Mouse (Mus musculus) heart, embryonic 16.5 days (tissue): ENCODE measurements around the gene Sim2. TPM values are rescaled to one million over a fixed set of nuclear protein-coding genes. Genes with fewer than 3 reads are reported as not detected.

Experiments
- ATAC-seq: fragments of 200-750 bp; cut with Nextera tagmentation; replicated peaks from 2 replicates; pipeline ENCODE4 v1.8.0; 2017; ENCODE audit warnings: moderate number of reproducible peaks; ENCODE audit not compliant: insufficient read depth, low FRiP score; ENCODE audit errors: extremely low read depth
- H3K27ac ChIP-seq: fragments of 300-500 bp; sonication (generic); 2 replicates; pipeline ENCODE4 v1.5.1; 2014; ENCODE audit warnings: mild to moderate bottlenecking, low read length, control low read depth, moderate library complexity
- H3K27me3 ChIP-seq: fragments of 300-500 bp; sonication (generic); 2 replicates; pipeline ENCODE4 v1.6.1; 2014; ENCODE audit warnings: low read length, mixed read lengths; ENCODE audit not compliant: control insufficient read depth, insufficient read depth
- H3K36me3 ChIP-seq: fragments of 300-500 bp; sonication (generic); 2 replicates; pipeline ENCODE4 v1.6.1; 2014; ENCODE audit not compliant: control insufficient read depth, insufficient read depth
- H3K4me1 ChIP-seq: fragments of 300-500 bp; sonication (generic); 2 replicates; pipeline ENCODE4 v1.6.1; 2014; ENCODE audit warnings: low read length, mixed read lengths; ENCODE audit not compliant: control insufficient read depth, insufficient read depth
- H3K4me2 ChIP-seq: fragments of 300-500 bp; sonication (generic); 2 replicates; pipeline ENCODE4 v1.6.1; 2014; ENCODE audit warnings: low read depth, mild to moderate bottlenecking, control low read depth, low read length
- H3K4me3 ChIP-seq: fragments of 300-500 bp; sonication (generic); 2 replicates; pipeline ENCODE4 v1.5.1; 2014; ENCODE audit warnings: mild to moderate bottlenecking, control low read depth, low read length
- H3K9ac ChIP-seq: fragments of 300-500 bp; sonication (generic); 2 replicates; pipeline ENCODE4 v1.6.1; 2014; ENCODE audit warnings: low read length, control low read depth
- H3K9me3 ChIP-seq: fragments of 300-500 bp; sonication (generic); replicated peaks from 2 replicates; pipeline ENCODE4 v1.6.1; 2016; ENCODE audit warnings: low read length; ENCODE audit not compliant: control insufficient read depth
- WGBS: fragments of 180-500 bp; shearing (Covaris S2); extraction: QIAGEN DNeasy Blood & Tissue Kit; methylation state at CpG from one replicate; pipeline ENCODE4 v1.1.7; 2014; 5-methylcytosine and 5-hydroxymethylcytosine counted together
- polyA plus RNA-seq: library from polyadenylated mRNA; unstranded; fragments of >200 nt; fragmentation: Nextera tagmentation; extraction: Ambion mirVana; gene quantifications from 2 replicates; pipeline ENCODE4 v1.2.1, GENCODE M21; 2015

Sim2 gene
- polyA plus RNA-seq, 1 experiment from 2014 or later, result 0.04 TPM

DNA sequence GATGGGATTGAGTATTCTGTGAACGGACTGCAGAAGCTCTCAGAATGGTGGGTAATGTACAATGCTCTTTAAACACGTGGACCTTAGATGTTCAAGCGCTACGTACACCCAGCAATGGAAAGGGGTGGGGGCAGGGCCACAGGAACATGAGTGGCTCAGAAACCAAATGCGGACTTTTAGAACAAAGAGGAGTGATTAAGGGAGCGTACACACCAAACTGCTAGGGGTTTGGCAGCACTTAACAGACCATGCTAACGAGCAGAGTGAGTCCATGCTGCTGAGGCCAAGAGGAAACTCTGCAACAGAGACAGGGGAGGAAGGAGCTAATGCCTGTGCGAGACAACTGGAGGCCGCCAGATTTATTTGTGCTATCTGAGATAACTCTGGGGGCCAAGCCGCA is 58.6 kb downstream of the Sim2 start:
- WGBS, result 21% methylated on average over 10 of the region's 10 CpGs
- H3K4me1 ChIP-seq, result peaks cover 5% of the 10 kb centered on the region; the same call in 1 of the 2 replicates
- no peaks in the 10 kb centered on the region; the same call in 1 of the 2 replicates for H3K27me3 ChIP-seq
- H3K9me3 ChIP-seq, result no peaks in the 10 kb centered on the region
- no peak overlapping the region for H3K27ac ChIP-seq
- no peak overlapping the region for H3K9ac ChIP-seq
- peaks cover 2% of the 10 kb centered on the region; the same call in 1 of the 2 replicates for H3K36me3 ChIP-seq
- H3K4me3 ChIP-seq, result no peak overlapping the region
- peak; percentile 65 for ATAC-seq
- H3K4me2 ChIP-seq, result peak overlapping the region; percentile 8; the same call in 1 of the 2 replicates

DNA sequence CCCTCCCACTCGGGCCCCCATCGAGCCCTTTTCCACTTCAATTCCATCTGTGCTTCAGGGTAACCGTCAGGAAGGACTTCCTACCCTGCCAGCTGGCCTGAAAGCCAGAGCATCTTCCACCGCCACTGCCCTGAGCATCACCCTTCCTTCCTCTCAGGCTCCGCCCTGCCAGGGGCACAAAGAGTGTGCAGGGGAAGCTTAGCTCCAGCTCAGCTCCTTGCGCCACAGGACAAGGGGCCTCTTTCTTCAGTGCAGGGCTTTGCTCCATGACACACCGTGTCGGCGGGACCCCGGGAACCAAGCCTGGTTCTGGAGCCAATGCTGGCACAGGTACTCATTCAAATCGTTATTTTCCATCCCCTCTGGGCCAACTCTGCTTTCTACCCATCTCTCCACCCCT is 63.4 kb downstream of the Sim2 start:
- 52% methylated on average over 11 of the region's 11 CpGs for WGBS
- Histone ChIP-seq H3K4me1 (peaks cover 5% of the 10 kb centered on the region; the same call in 1 of the 2 replicates), H3K4me3 (no peak overlapping the region), H3K36me3 (no peaks in the 10 kb centered on the region), H3K9me3 (no peaks in the 10 kb centered on the region), H3K4me2 (no peak overlapping the region), H3K27me3 (no peaks in the 10 kb centered on the region), H3K27ac (no peak overlapping the region), H3K9ac (no peak overlapping the region)
- no peak for ATAC-seq

DNA sequence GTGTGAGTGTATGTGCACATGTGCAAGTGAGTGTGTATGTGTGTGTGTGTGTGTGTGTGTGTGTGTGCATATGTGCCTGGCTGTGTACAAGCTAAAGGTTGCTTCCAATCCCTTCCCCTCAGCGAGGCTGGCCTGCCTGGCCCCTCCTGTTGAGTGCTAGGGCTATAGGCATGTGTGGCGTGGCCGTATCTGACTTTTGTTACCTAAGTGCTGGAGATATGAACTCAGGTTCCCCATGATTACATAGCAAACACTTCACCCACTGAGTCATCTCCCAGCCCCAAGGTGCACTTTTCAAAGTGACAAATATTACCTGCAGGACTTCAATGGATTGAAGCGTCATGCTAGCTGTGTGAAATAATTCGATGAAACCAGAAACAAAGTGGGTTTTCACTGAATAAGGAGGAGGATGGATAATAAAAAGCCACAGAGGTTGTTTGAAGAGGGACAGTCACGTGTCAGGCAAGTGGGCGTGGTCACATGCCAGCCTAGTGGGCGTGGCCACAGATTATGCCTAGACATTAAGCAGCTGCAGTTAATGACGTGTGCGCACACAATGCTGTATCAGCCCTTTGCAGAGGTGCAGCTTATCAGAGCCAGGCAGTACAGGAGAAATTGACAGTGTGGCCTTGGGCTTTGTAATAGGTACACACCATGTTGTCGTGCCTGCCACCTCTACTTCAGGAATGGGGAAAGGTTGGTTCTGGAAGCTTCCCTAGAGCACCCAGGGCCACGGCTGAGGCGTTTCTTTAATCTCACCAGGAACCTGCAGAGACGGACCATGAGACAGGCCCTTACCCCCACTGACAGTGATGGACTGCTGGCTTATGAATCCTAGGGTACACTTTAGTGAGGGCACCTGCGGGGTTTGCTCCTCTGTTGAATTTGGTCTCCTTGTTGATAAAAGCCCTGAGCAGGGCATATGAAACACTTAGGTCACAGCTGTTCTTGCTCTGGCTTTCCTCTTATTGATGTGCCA is 65.7 kb downstream of the Sim2 start:
- H3K4me1 ChIP-seq, result peaks cover 7% of the 10 kb centered on the region
- no peaks in the 10 kb centered on the region for H3K9me3 ChIP-seq
- no peak overlapping the region for H3K27ac ChIP-seq
- WGBS, result 66% methylated on average over 15 of the region's 15 CpGs
- no peak for ATAC-seq
- H3K4me2 ChIP-seq, result no peak overlapping the region
- no peaks in the 10 kb centered on the region for H3K36me3 ChIP-seq
- H3K27me3 ChIP-seq, result no peaks in the 10 kb centered on the region
- no peak overlapping the region for H3K4me3 ChIP-seq
- H3K9ac ChIP-seq, result no peak overlapping the region

GRCm38 (mm10) chr16:94155041-94155653 is 70.4 kb downstream of the Sim2 start:
- H3K9ac ChIP-seq, result no peak overlapping the region
- ATAC-seq, result no peak
- H3K36me3 ChIP-seq, result no peaks in the 10 kb centered on the region
- 39% methylated on average over 14 of the region's 14 CpGs for WGBS
- H3K4me1 ChIP-seq, result peaks cover 7% of the 10 kb centered on the region
- H3K9me3 ChIP-seq, result no peaks in the 10 kb centered on the region
- H3K27ac ChIP-seq, result no peak overlapping the region
- no peak overlapping the region for H3K4me3 ChIP-seq
- H3K4me2 ChIP-seq, result no peak overlapping the region
- H3K27me3 ChIP-seq, result no peaks in the 10 kb centered on the region

DNA sequence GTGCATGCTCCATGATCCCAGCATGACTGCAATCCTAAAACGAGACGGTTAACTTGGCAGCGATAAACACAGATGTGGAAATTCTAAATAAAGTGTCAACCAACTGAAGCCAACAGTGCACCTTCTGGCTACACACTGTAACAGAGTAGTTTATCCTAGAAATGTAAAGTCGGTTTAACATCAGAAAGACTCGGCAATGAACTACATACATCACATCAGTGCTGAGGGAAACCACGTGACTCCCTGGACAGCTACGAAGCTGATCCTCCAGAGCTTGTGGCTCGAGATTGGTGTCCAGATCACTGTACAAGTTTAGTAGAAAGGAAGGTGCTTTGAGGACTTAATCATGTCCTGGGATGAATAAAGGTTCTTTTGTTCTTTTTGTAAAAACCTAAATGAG is 73.1 kb downstream of the Sim2 start:
- no peaks in the 10 kb centered on the region for H3K36me3 ChIP-seq
- no peaks in the 10 kb centered on the region for H3K27me3 ChIP-seq
- H3K9ac ChIP-seq, result no peak overlapping the region
- no peak overlapping the region for H3K4me2 ChIP-seq
- no peaks in the 10 kb centered on the region for H3K9me3 ChIP-seq
- H3K4me1 ChIP-seq, result peaks cover 15% of the 10 kb centered on the region
- H3K27ac ChIP-seq, result no peak overlapping the region
- ATAC-seq, result no peak
- WGBS, result 67% methylated on average over 8 of the region's 8 CpGs
- no peak overlapping the region for H3K4me3 ChIP-seq

DNA sequence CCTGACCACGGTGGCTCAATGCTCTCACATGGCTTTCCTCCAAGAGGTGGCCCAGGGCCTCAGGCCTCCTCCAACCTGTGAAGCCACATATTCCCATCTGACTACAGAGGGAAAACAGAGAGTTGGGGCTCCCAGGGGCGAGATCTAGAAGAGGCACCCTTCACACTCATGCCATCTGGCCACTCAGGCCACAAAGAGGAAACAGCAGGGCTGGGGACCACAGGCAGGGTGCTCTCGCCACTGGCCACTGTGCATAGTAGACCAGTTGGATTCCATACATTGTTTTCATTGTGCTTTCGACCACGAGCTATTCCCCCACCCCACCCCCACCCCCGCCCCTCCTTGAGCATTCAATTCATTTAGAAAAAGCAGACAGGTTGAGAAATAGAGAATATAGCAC is 77.3 kb downstream of the Sim2 start:
- Histone ChIP-seq H3K4me2 (no peak overlapping the region), H3K27ac (no peak overlapping the region), H3K4me1 (peaks cover 22% of the 10 kb centered on the region), H3K36me3 (no peaks in the 10 kb centered on the region), H3K9ac (no peak overlapping the region), H3K27me3 (no peaks in the 10 kb centered on the region), H3K9me3 (no peaks in the 10 kb centered on the region), H3K4me3 (no peak overlapping the region)
- ATAC-seq, result no peak
- WGBS, result 36% methylated on average over 6 of the region's 6 CpGs

GRCm38 (mm10) chr16:94163051-94163450 is 78.3 kb downstream of the Sim2 start:
- H3K27ac ChIP-seq, result no peak overlapping the region
- no peaks in the 10 kb centered on the region for H3K27me3 ChIP-seq
- no peak for ATAC-seq
- H3K4me1 ChIP-seq, result peaks cover 22% of the 10 kb centered on the region
- H3K9ac ChIP-seq, result no peak overlapping the region
- WGBS, result 82% methylated on average over 11 of the region's 11 CpGs
- H3K36me3 ChIP-seq, result no peaks in the 10 kb centered on the region
- H3K4me3 ChIP-seq, result no peak overlapping the region
- H3K4me2 ChIP-seq, result no peak overlapping the region
- no peaks in the 10 kb centered on the region for H3K9me3 ChIP-seq

- Histone ChIP-seq H3K36me3 (no peaks in the 10 kb centered on the region), H3K9me3 (no peaks in the 10 kb centered on the region), H3K27ac (no peak overlapping the region), H3K4me3 (no peak overlapping the region), H3K9ac (no peak overlapping the region), H3K4me2 (peak overlapping the region; percentile 23; the same call in 1 of the 2 replicates), H3K27me3 (no peaks in the 10 kb centered on the region), H3K4me1 (peaks cover 22% of the 10 kb centered on the region)
- WGBS, result 18% methylated on average over 7 of the region's 7 CpGs
- ATAC-seq, result no peak; the same call in 1 of the 2 replicates
Observed at GRCm38 (mm10) chr16:94164236-94164635, 79.5 kb downstream of the Sim2 start.

DNA sequence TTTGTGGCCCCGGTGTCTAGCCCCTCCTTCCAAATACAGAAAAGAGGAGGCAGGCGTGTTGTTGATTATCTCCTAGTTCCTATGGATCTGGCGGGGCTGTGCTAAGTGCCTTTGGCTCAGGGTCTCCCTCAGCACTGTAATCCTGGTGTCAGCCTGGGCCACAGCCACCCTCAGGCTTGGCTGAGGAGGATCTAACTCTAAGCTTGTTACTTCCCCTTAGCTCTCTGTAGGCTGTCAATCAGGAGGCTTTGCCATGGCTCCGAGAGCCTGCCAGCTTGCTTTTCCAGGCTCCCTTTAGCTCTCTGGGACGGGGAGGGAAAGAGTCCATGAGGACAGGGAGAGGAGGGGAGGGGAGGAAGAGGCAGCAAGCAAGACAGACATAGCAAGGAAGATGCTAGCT is 80.2 kb downstream of the Sim2 start:
- H3K4me3 ChIP-seq, result no peak overlapping the region
- WGBS, result 18% methylated on average over 5 of the region's 5 CpGs
- H3K36me3 ChIP-seq, result no peaks in the 10 kb centered on the region
- no peaks in the 10 kb centered on the region for H3K27me3 ChIP-seq
- no peak overlapping the region for H3K27ac ChIP-seq
- H3K9me3 ChIP-seq, result no peaks in the 10 kb centered on the region
- 0 out of 2 replicates have a peak, but pooled peaks have one; percentile 56 for ATAC-seq
- no peak overlapping the region for H3K4me2 ChIP-seq
- H3K4me1 ChIP-seq, result peaks cover 22% of the 10 kb centered on the region
- H3K9ac ChIP-seq, result no peak overlapping the region
